Mouse (Mus musculus) ES-Bruce4 (cell line): ENCODE measurements around the gene Lars2.

ENCODE experiments used
- CTCF ChIP-seq: IDR thresholded peaks from one replicate; pipeline ENCODE4 v1.8.1; 2011; ENCODE audit warnings: low read depth, low read length
- POLR2A ChIP-seq: IDR thresholded peaks from one replicate; pipeline ENCODE4 v1.8.1; 2011; ENCODE audit warnings: low read length; ENCODE audit not compliant: insufficient read depth

DNA sequence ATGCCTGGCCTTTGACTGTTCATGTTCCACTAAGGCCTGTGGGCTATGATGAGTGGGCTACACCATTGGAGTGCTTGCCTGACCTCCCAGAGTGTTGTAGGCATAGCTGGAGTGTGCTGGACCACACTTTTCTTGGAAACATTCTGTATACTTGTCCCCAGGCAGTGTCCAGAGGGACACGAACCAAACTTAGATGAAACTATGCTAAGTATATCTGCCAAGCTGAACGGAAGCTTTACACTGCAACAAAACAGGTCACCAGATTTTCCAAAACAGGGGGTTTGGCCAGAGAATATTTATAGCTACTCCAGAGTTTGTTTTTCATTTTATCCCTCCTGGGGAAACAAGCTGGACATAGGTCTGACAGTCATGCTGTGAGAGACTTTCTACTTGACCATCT lies 122.3 kb downstream of the Lars2 start:
- no peak for TF ChIP-seq CTCF
- no peak for TF ChIP-seq POLR2A
